Mouse (Mus musculus) megakaryocyte, embryonic 14.5 days (primary cell): Measurements from ENCODE around the gene Adamtsl4. TPM values are rescaled to one million over a fixed set of nuclear protein-coding genes. Genes with fewer than 3 reads are reported as not detected.

ENCODE experiments used
- H3K27me3 ChIP-seq: replicated peaks from 2 replicates; pipeline ENCODE3; 2012; ENCODE audit warnings: inconsistent platforms
- H3K36me3 ChIP-seq: replicated peaks from 2 replicates; pipeline ENCODE3; 2012; ENCODE audit warnings: low read length, inconsistent platforms, mixed read lengths
- H3K4me1 ChIP-seq: 2 replicates; pipeline ENCODE4 v1.6.1; 2012; ENCODE audit warnings: inconsistent platforms
- H3K4me3 ChIP-seq: replicated peaks from 2 replicates; pipeline ENCODE3; 2012; ENCODE audit warnings: moderate library complexity, mild to moderate bottlenecking, inconsistent platforms
- H3K9me3 ChIP-seq: 2 replicates; pipeline ENCODE4 v1.6.1; 2012; ENCODE audit warnings: inconsistent platforms
- FLI1 ChIP-seq: IDR thresholded peaks from 2 replicates; pipeline ENCODE4 v1.6.1; 2012; ENCODE audit warnings: low read length, inconsistent platforms, mixed read lengths
- GATA1 ChIP-seq: IDR thresholded peaks from 3 replicates; pipeline ENCODE4 v1.6.1; 2012; ENCODE audit warnings: mixed read lengths, low read length, inconsistent platforms, borderline replicate concordance
- polyA plus RNA-seq: library from polyadenylated mRNA; stranded (reverse); fragments of >175 nt; gene quantifications from 2 replicates; pipeline ENCODE4 v1.2.3, GENCODE M21; 2012; ENCODE audit warnings: low replicate concordance; ENCODE audit not compliant: insufficient read depth

Gene Adamtsl4
- polyA plus RNA-seq, 1 experiment = 0.83 TPM

DNA sequence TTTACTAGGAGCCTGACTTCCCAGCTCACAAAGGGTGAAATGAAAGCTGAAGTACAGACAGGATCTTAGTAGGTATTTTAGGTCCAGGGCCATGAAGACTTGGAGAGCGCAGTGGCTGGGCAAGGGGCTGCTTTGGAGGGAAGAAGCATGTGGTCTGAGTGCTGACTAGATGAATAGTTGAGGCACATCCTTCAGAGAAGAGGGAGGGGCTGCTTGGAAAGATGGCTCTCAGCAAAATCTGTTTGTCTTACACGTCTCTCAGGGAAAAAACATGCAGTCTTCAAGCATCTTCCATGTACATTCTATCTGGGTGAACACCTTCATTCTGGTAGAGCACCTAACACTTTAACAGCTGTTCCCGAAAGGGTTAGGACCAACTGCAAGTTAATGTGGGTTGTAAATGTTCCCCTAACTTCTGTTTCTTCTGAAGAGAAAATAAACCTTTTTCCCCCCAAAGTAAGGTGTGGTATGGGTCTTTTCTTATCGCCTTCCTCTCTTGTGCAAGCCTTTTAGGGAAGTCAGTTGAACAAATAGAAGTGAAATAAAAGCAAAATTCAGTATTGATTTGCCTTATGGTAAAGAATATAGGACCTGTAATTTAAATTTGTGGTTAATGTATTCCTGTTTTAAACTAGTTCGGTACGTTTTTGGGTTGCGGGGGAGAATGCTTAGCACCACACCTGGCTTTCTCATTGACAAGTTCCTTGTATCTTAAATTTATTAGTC is 24.8 kb downstream of the Adamtsl4 start:
- H3K4me1 ChIP-seq = peaks cover 66% of the 10 kb centered on the region
- no peaks in the 10 kb centered on the region for H3K9me3 ChIP-seq
- H3K4me3 ChIP-seq = peak overlapping the region; percentile 86
- H3K27me3 ChIP-seq = no peaks in the 10 kb centered on the region
- peaks cover 77% of the 10 kb centered on the region for H3K36me3 ChIP-seq
- TF ChIP-seq GATA1 = no peak
- no peak for TF ChIP-seq FLI1

DNA sequence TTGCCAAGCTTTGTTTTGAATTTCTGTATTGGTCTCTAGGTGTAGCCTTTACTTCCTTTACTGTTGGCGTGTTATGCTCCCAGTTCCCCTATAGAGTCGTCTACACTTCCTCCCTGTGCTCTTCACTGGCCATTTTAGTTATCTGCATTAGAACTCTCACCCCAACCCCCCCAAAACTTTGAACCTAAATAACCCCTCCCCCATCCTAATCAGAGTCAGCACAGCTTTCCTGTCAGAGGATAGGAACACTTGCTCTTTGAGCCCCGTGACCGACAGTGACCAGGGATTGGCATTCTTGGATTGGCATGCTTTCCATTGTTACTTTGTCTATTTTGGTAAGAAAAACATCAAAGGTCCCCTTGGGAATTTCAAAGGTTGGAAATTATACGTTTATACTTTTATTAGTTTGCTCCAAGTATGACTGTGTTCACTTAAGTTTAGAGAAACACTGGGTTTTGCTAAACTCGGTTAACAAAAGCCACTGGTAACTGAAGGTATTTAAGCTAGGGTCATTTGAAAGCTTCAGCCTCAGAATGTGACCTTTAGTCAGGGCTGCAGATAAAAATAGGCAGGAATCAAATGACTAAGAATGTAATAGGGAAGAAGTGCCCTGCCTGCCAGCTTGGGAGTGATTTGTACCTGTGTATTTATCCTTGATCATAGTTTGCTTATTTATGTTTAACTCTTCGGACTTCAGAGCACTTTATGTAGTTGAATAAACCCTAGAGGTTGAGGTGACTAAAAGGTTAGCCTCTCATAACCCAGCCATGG is 25.6 kb downstream of the Adamtsl4 start:
- Histone ChIP-seq H3K36me3 (peaks cover 74% of the 10 kb centered on the region), H3K4me3 (peak overlapping the region; percentile 86), H3K4me1 (peaks cover 66% of the 10 kb centered on the region), H3K27me3 (no peaks in the 10 kb centered on the region), H3K9me3 (no peaks in the 10 kb centered on the region)
- TF ChIP-seq GATA1 (no peak), FLI1 (no peak)

DNA sequence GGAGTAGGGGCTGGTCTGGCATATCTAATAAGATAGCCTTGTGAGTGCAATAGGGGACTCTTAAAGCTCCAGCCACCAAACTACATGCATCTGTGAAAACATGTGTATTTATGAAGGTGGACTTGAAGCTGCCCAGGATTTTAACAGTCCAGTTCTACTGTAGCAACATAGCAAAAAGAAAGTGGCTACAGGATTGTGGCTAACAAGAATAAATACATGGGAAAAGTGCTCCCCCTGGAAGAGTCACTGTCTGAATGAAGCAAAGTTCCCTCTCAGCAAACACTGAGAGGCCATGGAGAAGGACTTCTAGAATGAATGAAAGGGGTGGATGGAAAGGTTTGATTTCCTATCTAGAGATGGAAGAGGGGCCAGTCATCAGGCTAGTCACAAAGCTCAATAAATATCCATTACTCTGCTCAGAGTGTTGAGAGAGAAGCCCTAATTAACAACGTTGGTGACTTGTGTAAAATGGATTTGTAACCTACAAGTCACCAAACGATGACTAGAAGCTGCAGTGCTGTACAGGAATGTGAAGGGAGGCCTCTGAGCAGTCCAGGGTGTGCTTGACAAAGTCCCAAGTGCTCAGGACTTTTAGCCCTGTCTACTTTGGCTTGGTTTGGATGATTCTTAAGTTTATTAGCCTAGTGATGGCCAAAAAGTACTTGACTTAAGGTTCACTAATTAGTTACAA is 26.8 kb downstream of the Adamtsl4 start:
- peaks cover 64% of the 10 kb centered on the region for H3K4me1 ChIP-seq
- H3K36me3 ChIP-seq = peaks cover 69% of the 10 kb centered on the region
- H3K4me3 ChIP-seq = peak overlapping the region; percentile 93
- H3K9me3 ChIP-seq = no peaks in the 10 kb centered on the region
- TF ChIP-seq GATA1 (no peak), FLI1 (no peak)
- no peaks in the 10 kb centered on the region for H3K27me3 ChIP-seq

DNA sequence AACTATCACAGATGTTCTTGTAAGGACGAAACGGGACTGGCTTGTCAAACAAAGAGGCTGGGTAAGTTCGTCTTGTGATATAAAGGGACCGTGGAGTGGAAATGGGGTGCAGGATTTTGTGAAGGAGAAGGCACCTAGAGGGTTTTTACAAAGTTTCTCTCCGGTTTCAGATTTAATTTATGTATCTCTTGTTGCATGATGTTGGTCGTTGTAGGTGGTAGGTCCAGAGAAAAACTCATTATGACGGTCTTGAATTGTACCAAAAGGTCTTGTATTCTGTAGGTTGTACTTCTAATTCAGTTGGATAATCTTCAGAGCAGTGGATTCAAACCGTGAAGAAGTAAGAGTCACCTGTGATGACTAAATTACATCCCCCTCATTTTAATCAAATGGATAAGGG is 27.8 kb downstream of the Adamtsl4 start:
- Histone ChIP-seq H3K4me3 (peak overlapping the region; percentile 93), H3K27me3 (no peaks in the 10 kb centered on the region), H3K9me3 (no peaks in the 10 kb centered on the region), H3K36me3 (peaks cover 68% of the 10 kb centered on the region), H3K4me1 (peaks cover 64% of the 10 kb centered on the region)
- no peak for TF ChIP-seq GATA1
- TF ChIP-seq FLI1 = no peak

DNA sequence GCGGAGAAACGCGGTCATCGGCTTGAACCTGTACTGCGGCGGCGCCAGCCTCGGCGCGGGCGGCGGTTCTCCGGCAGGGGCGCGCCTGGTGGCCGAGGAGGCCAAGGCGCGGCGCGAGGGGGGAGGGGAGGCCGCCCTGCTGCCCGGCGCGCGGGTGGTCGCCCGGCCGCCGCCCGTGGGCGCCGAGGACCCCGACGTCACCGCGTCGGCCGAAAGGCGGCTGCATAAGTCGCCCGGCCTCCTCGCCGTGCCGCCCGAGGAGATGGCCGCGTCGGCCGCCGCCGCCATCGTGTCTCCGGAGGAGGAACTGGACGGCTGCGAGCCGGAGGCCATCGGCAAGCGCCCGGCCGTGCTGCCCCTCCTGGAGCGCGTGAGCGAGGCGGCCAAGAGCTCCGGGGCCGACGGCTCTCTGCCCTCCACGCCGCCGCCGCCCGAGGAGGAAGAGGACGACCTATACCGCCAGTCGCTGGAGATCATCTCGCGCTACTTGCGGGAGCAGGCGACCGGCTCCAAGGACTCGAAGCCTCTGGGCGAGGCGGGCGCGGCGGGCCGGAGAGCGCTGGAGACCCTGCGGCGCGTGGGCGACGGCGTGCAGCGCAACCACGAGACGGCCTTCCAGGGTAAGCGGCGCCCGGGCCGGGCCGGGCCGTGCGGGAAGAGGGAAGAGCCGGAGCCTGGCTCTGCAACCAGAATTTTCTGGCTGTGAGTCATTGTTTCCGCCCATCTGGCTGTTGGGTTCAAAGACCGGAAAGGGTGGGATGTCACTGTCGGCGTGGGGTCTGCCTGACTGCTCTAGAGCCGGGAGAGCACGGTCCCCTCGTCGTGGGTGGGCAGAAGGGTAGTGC is 28.6 kb downstream of the Adamtsl4 start:
- no peak for TF ChIP-seq GATA1
- TF ChIP-seq FLI1 = peak; percentile 45; the same call in 1 of the 2 replicates
- Histone ChIP-seq H3K4me1 (peaks cover 64% of the 10 kb centered on the region), H3K9me3 (no peaks in the 10 kb centered on the region), H3K36me3 (peaks cover 60% of the 10 kb centered on the region), H3K27me3 (no peaks in the 10 kb centered on the region), H3K4me3 (peak overlapping the region; percentile 93)

DNA sequence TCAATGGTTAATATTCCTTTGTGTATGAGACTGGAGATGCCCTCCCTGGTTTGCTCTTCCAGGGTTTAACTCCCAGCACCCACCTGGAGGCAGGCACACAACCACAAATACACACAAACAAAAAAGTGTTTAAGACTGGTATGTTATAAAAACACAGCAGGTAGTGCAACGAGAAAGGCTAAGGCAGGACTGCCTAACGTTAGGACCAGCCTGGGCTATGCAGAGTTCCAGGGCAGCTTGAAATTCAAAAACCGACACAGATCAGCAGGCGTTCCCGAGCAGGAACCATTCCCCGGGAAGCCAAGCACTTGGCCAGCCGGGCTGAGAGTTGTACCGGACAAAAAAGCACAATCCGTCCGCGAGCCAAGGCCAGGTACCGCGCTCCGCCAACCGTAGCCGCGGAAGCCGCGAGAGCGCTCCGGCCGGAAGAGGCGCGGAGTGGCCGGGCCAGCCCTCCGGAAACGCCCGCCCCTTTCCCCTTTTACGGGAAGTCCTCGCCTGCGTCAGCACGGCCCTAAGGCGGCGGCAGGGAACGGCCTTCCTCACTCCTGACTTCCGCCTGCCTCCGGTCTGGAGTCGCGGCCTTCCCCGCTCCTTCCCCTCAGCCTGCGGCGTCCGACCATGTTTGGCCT is 29.4 kb downstream of the Adamtsl4 start, which contains the start of gene Mcl1:
Gene Mcl1 (plus strand): TSS at position 553 of the 632 bp plus-strand sequence.
- peaks cover 57% of the 10 kb centered on the region for H3K36me3 ChIP-seq

DNA sequence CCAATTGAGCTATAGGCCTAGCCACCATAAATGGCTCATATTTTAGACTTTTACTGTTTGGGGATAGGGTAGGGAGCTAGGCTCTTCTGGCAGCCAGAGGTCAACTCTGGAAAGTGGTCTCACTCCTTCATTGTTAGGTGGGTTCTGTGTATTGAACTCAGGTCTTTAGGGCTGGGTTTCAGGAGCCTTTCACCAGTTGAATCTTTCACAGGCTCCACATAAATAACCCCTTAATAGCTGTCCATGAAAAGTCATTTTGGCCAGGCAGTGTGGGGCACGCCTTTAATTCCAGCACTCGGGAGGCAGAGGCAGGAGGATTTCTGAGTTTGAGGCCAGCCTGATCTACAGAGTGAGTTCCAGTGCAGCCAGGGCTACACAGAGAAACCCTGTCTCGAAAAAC is 30.0 kb downstream of the Adamtsl4 start:
- peak overlapping the region; percentile 59 for H3K4me3 ChIP-seq
- H3K4me1 ChIP-seq = peaks cover 63% of the 10 kb centered on the region
- TF ChIP-seq FLI1 (no peak), GATA1 (no peak)
- H3K27me3 ChIP-seq = no peaks in the 10 kb centered on the region
- peaks cover 54% of the 10 kb centered on the region for H3K36me3 ChIP-seq
- no peaks in the 10 kb centered on the region for H3K9me3 ChIP-seq

More for the DNA sequence above, 29.4 kb downstream of the Adamtsl4 start, which contains the start of gene Mcl1:
- Histone ChIP-seq H3K27me3 (no peaks in the 10 kb centered on the region), H3K9me3 (no peaks in the 10 kb centered on the region), H3K4me1 (peaks cover 64% of the 10 kb centered on the region), H3K4me3 (peak within 1 kb of the TSS; percentile 93)
- no peak for TF ChIP-seq GATA1
- TF ChIP-seq FLI1 = peak; percentile 96

DNA sequence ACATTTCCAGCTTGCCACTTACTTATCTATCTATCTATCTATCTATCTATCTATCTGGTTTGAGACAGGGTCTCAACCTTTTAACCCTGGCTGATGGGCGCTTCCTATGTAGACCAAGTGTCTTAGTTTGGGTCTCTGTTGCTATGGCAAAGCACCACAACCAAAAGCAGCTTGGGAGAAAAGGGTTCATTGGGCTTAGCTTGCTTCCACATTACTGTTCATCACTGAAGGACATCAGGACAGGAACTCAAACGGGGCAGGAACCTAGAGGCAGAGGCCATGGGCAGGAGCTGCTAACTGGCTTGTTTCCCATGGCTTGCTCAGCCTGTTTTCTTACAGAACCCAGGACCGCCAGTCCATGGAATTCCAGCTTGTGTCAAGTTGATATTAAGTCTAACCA is 30.6 kb downstream of the Adamtsl4 start:
- Histone ChIP-seq H3K4me3 (peak overlapping the region; percentile 38), H3K4me1 (peaks cover 63% of the 10 kb centered on the region), H3K27me3 (no peaks in the 10 kb centered on the region), H3K9me3 (no peaks in the 10 kb centered on the region), H3K36me3 (peaks cover 48% of the 10 kb centered on the region)
- no peak for TF ChIP-seq FLI1
